Mouse (Mus musculus): ENCODE results near the gene Ddx5.

DNA sequence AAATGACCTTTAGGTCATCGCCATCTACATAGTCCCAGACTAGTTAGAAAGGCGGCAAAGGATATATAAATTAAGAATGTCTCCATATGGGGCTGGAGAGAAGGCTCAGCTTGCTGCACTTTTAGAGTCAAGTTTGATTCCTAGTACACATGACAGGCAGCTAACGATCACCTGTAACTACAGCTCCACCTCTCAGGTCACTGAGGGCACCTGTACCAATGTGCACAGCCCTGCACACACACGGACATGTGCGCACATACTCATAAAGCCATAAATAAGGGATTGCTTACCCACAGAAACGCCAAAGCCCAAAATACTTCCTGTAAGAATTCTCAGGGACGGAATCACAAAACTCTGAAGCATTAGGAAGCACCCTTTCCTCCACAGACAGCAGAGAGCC, 39.1 kb upstream of the Ddx5 start:
- TF ChIP-seq POLR2A (IDR thresholded peaks at IDR 0.05; ENCODE audit: control insufficient read depth, low read depth, low read length) = no peak
- TF ChIP-seq CTCF (IDR thresholded peaks at IDR 0.05; ENCODE audit: control insufficient read depth, insufficient read depth, insufficient replicate concordance, low read depth, low read length) = no peak

All from testis, adult 2 months (tissue).